Mouse (Mus musculus): ENCODE measurements around the gene Josd1.

DNA sequence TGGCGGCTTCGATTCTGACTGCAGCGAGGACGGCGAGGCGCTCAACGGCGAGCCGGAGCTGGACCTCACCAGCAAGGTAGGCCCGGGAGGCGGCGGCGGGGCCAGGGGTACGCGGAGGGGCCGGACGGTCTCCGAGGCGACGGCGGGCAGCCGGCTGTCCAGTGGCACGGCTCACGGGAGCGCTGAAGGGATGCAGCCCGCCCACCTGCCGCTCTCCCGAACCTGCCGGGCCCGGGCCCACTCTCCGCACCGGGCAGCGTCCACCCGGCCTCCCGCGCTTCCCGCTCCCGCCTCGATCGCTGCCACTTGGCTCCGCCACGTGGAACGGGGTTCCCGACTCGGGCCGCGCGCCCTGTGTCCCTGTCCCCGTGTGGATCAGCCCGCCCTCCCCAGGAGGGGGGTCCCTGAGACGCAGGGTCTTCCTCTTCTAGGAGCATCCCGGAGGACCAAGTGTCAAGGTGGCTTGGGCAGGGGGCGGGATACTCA lies 3.3 kb upstream of the Josd1 start:
- TF ChIP-seq CTCF (IDR thresholded peaks at IDR 0.05; ENCODE audit: insufficient read depth, low read depth, low read length) (no peak), POLR2A (IDR thresholded peaks at IDR 0.05; ENCODE audit: insufficient read depth, low read depth, low read length) (no peak)

All from olfactory bulb, adult 2 months (tissue).